Mouse (Mus musculus) myocyte (in vitro differentiated cells): ENCODE data around the gene Snx25. TPM values are rescaled to one million over a fixed set of nuclear protein-coding genes. Genes with fewer than 3 reads are reported as not detected.

Source experiments
- H3K27me3 ChIP-seq: one replicate; pipeline ENCODE4 v1.6.1; 2011; ENCODE audit not compliant: control insufficient read depth, insufficient read depth, insufficient read length
- H3K36me3 ChIP-seq: one replicate; pipeline ENCODE4 v1.6.1; 2011; ENCODE audit not compliant: control insufficient read depth, insufficient read depth
- H3K4me2 ChIP-seq: one replicate; pipeline ENCODE4 v1.6.1; 2011; ENCODE audit warnings: low read depth, control low read depth
- H3K4me3 ChIP-seq: one replicate; pipeline ENCODE4 v1.5.1; 2011; ENCODE audit warnings: mild to moderate bottlenecking, control low read depth, moderate library complexity
- H3K79me2 ChIP-seq: one replicate; pipeline ENCODE4 v1.6.1; 2011; ENCODE audit not compliant: control insufficient read depth, insufficient read depth
- H3ac ChIP-seq: one replicate; pipeline ENCODE4 v1.6.1; 2011; ENCODE audit not compliant: control insufficient read depth, insufficient read length
- CEBPB ChIP-seq: IDR thresholded peaks from 2 replicates; pipeline ENCODE4 v1.6.1; 2011; ENCODE audit warnings: mild to moderate bottlenecking, moderate library complexity; ENCODE audit not compliant: poor library complexity, insufficient read depth, severe bottlenecking
- E2F4 ChIP-seq: IDR thresholded peaks from one replicate; pipeline ENCODE4 v1.6.1; 2011; ENCODE audit warnings: mild to moderate bottlenecking, control low read depth, moderate library complexity; ENCODE audit not compliant: insufficient read depth
- MAX ChIP-seq: IDR thresholded peaks from one replicate; pipeline ENCODE4 v1.6.1; 2011; ENCODE audit warnings: low read depth, mild to moderate bottlenecking, control low read depth
- MYOD1 ChIP-seq, 3 experiments: IDR thresholded peaks; one replicate each; pipeline ENCODE4 v1.6.1; 2011; ENCODE audit warnings: control low read depth in 2 of 3, low read depth in 2 of 3, mild to moderate bottlenecking in 2 of 3, moderate library complexity in 1 of 3; ENCODE audit not compliant: insufficient read length in 2 of 3, control insufficient read depth in 1 of 3
- MYOG ChIP-seq, 3 experiments: IDR thresholded peaks; one replicate each; pipeline ENCODE4 v1.6.1; 2011; ENCODE audit warnings: control low read depth in 2 of 3, low read depth in 2 of 3, mild to moderate bottlenecking in 2 of 3; ENCODE audit not compliant: insufficient read length in 2 of 3, control insufficient read depth in 1 of 3, insufficient read depth in 1 of 3
- POLR2A ChIP-seq: IDR thresholded peaks from one replicate; pipeline ENCODE4 v1.6.1; 2011; ENCODE audit warnings: low read depth, mild to moderate bottlenecking, control low read depth, moderate library complexity; ENCODE audit not compliant: insufficient read length
- POLR2AphosphoS2 ChIP-seq: IDR thresholded peaks from one replicate; pipeline ENCODE4 v1.6.1; 2011; ENCODE audit warnings: low read depth, control low read depth; ENCODE audit not compliant: insufficient read length
- REST ChIP-seq: IDR thresholded peaks from one replicate; pipeline ENCODE4 v1.6.1; 2011; ENCODE audit warnings: mild to moderate bottlenecking, control low read depth, moderate library complexity; ENCODE audit not compliant: insufficient read depth, insufficient read length
- SRF ChIP-seq: IDR thresholded peaks from one replicate; pipeline ENCODE4 v1.6.1; 2011; ENCODE audit warnings: low read depth; ENCODE audit not compliant: control insufficient read depth, insufficient read length
- TCF12 ChIP-seq: IDR thresholded peaks from one replicate; pipeline ENCODE4 v1.6.1; 2011; ENCODE audit warnings: mild to moderate bottlenecking, control low read depth; ENCODE audit not compliant: poor library complexity, insufficient read depth, severe bottlenecking
- TCF3 ChIP-seq: IDR thresholded peaks from one replicate; pipeline ENCODE4 v1.6.1; 2011; ENCODE audit warnings: low read depth, control low read depth; ENCODE audit not compliant: insufficient read length
- USF1 ChIP-seq: IDR thresholded peaks from one replicate; pipeline ENCODE4 v1.6.1; 2011; ENCODE audit warnings: low read depth, mild to moderate bottlenecking, control low read depth, moderate library complexity
- polyA plus RNA-seq: library from polyadenylated mRNA; unstranded; fragments of >200 nt; fragmentation: generic; extraction: Trizol; gene quantifications from one replicate; pipeline ENCODE4 v1.2.1, GENCODE M21; 2012; ENCODE audit warnings: missing spikeins

The Snx25 gene
- 4.4 TPM for polyA plus RNA-seq

DNA sequence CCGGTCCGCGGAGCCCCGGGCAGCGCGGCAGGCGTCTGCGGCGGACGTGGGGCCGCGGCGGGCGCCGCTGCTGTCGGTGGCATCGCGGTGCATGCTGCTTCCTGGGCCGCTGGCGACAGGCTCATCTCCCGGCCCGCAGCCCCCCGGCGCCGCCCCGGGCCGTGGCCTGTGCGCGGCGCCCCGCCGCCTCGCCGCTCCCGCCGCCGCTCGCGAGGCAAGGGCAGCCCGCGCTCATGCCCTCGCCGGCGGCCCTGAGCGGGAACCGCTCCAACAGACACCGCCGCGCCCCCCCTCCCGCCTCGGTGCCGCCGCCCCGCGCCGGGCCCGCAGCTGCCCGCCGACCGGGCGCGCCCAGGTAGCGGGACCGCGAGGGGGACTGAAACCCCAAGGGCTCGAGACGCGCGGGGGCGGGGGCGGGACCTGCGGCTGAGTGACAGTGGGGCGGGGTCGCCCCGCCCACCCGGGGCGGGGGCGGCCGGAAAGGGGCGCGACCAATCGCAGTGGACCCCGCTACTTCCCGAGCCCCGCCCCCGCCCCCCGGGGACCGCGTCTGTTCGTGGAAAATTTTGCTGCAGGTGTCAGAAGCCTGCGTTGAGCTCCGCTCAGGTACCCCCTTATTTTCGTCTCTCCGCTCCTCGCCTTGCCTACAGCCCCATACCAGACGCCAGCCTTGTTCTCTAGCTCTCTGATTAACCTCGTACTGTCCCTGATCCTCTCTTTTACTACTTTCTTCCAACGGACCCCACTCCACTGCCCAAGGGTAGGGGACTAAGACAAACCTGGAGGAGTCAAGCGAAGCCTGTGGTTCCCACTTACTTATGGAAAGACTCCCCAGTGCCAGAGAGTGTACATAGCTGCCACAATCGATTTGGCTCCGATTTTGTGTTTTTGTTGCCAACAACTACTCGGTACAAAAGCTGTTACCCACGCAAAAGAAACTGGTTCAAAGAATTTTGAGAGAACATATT, at the start of gene Snx25:
Gene Snx25, minus strand, starts transcription at position 96 of the 968 bp plus-strand sequence.
- Histone ChIP-seq H3K4me3 (peak within 1 kb of the TSS; percentile 31), H3K4me2 (peak within 1 kb of the TSS; percentile 92), H3K27me3 (no peaks in the 10 kb centered on the region), H3K36me3 (no peaks in the 10 kb centered on the region), H3ac (peak within 1 kb of the TSS; percentile 98), H3K79me2 (peaks cover 21% of the 10 kb centered on the region)
- TF ChIP-seq MYOG (IDR thresholded peaks at IDR 0.05; ENCODE audit: control insufficient read depth in 1 of 3, insufficient read depth in 1 of 3, insufficient read length in 2 of 3, low read depth in 2 of 3) (no peak), MYOD1 (IDR thresholded peaks at IDR 0.05; ENCODE audit: control insufficient read depth in 1 of 3, insufficient read length in 2 of 3, low read depth in 2 of 3) (no peak), POLR2A (peak; percentile 42), TCF3 (no peak)

GRCm38 (mm10) chr8:46197673-46198072, 45.7 kb upstream of the Snx25 start:
- no peak overlapping the region for H3K4me3 ChIP-seq
- no peaks in the 10 kb centered on the region for H3K27me3 ChIP-seq
- H3ac ChIP-seq, result no peak overlapping the region
- no peak overlapping the region for H3K4me2 ChIP-seq
- TF ChIP-seq E2F4 (no peak), MYOD1 (IDR thresholded peaks at IDR 0.05; ENCODE audit: control insufficient read depth in 1 of 3, insufficient read length in 2 of 3, low read depth in 2 of 3) (no peak), MYOG (IDR thresholded peaks at IDR 0.05; ENCODE audit: control insufficient read depth in 1 of 3, insufficient read depth in 1 of 3, insufficient read length in 2 of 3, low read depth in 2 of 3) (no peak), SRF (no peak), MAX (no peak), REST (no peak), CEBPB (no peak), USF1 (no peak), TCF12 (no peak), POLR2A (no peak), POLR2AphosphoS2 (no peak), TCF3 (no peak)
- no peaks in the 10 kb centered on the region for H3K79me2 ChIP-seq
- peaks cover 7% of the 10 kb centered on the region for H3K36me3 ChIP-seq

DNA sequence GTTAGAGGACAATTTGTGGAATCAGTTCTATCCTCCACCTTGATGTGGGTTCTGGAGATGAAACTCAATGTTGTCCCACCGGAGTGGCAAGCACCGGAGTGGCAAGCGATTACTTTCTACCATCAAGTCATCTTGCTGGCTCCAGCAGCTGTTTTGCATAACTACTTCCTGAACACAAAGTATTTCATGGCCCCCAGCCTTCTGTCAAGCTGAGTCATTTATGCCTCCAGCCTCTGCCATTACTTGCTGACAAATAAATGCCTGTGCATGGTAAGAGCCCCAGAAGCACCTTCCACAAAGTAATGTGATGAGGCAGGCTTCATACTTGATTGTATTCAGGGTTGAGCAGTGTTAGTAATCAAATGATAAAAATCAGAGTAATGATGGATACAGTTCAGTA, 44.9 kb upstream of the Snx25 start:
- H3ac ChIP-seq, result no peak overlapping the region
- H3K36me3 ChIP-seq, result peaks cover 8% of the 10 kb centered on the region
- H3K4me3 ChIP-seq, result no peak overlapping the region
- TF ChIP-seq CEBPB (no peak), MAX (no peak), MYOG (IDR thresholded peaks at IDR 0.05; ENCODE audit: control insufficient read depth in 1 of 3, insufficient read depth in 1 of 3, insufficient read length in 2 of 3, low read depth in 2 of 3) (no peak), E2F4 (no peak), TCF12 (no peak), MYOD1 (IDR thresholded peaks at IDR 0.05; ENCODE audit: control insufficient read depth in 1 of 3, insufficient read length in 2 of 3, low read depth in 2 of 3) (no peak), REST (no peak), POLR2AphosphoS2 (no peak), POLR2A (no peak), USF1 (no peak), TCF3 (no peak), SRF (no peak)
- H3K4me2 ChIP-seq, result no peak overlapping the region
- H3K79me2 ChIP-seq, result no peaks in the 10 kb centered on the region
- H3K27me3 ChIP-seq, result no peaks in the 10 kb centered on the region

DNA sequence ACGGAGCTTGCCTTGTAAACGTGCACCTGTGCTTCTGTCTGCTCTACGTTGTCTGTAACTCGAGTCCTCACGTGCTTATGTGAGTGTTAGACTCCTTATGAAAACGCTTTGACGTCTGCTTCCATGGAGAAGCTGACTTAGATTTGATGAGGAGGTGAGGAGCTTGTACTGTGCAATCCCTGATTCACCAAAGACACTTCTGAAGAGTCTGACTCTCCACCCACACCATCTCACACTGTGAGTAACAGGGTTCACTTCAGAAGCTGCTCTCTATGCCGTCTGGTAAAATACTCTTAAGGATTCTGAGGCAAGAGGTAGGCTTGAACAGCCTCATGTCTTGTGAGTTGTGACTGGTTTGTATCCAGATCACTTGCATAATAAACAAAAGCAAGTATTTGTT, 41.1 kb upstream of the Snx25 start:
- TF ChIP-seq MAX, result no peak
- no peak for TF ChIP-seq TCF3
- TF ChIP-seq SRF, result no peak
- TF ChIP-seq TCF12, result no peak
- no peak for TF ChIP-seq USF1
- TF ChIP-seq POLR2A, result no peak
- TF ChIP-seq POLR2AphosphoS2, result no peak
- TF ChIP-seq MYOD1 (IDR thresholded peaks at IDR 0.05; ENCODE audit: control insufficient read depth in 1 of 3, insufficient read length in 2 of 3, low read depth in 2 of 3), result no peak
- TF ChIP-seq MYOG (IDR thresholded peaks at IDR 0.05; ENCODE audit: control insufficient read depth in 1 of 3, insufficient read depth in 1 of 3, insufficient read length in 2 of 3, low read depth in 2 of 3), result no peak
- Histone ChIP-seq H3ac (no peak overlapping the region), H3K4me2 (no peak overlapping the region), H3K27me3 (no peaks in the 10 kb centered on the region), H3K36me3 (peaks cover 8% of the 10 kb centered on the region), H3K4me3 (no peak overlapping the region), H3K79me2 (no peaks in the 10 kb centered on the region)
